8 mouse cellular contexts compared by ENCODE assay signal in genomic region chr2:131063404-131063864, GRCm38 (mm10). TPM values are rescaled to one million over a fixed set of nuclear protein-coding genes. Genes with fewer than 3 reads are reported as not detected.
DNase-seq lines count a peak whose midpoint lies in the region; ATAC-seq lines count a peak whose summit lies in the region.

TSS of gene Adam33 (minus strand) at chr2:131063814.

- ATAC-seq in cerebellum, adult (ENCODE audit: insufficient number of reproducible peaks, low FRiP score, low TSS enrichment): no peak

- H3K9me3 ChIP-seq in forebrain, embryonic 10.5 days: no peaks in the 10 kb centered on the region

- no peaks in the 10 kb centered on the region for H3K36me3 ChIP-seq in forebrain, embryonic 10.5 days (replicated peaks)

- no peak within 1 kb of the TSS; the same call in 1 of the 2 replicates for H3K27ac ChIP-seq in forebrain, embryonic 10.5 days

- peaks cover 68% of the 10 kb centered on the region for H3K27me3 ChIP-seq in forebrain, embryonic 10.5 days (ENCODE audit: poor library complexity, severe bottlenecking)

- DNase-seq in gastrocnemius, adult 18-20 months (ENCODE audit: low spot score): peak; percentile 37
- no peak for DNase-seq in gastrocnemius, adult 8-10 months (ENCODE audit: low spot score in 2 of 2)
- peak; percentile 14 for DNase-seq in 3T3-L1 (ENCODE audit: low read depth, low spot score)
- DNase-seq in forebrain, embryonic 10.5 days (ENCODE audit: extremely low spot score, low spot score): no peak
- peak; percentile 50 to 51 for DNase-seq in kidney, postnatal 4 days
- peak; percentile 29 for DNase-seq in neural tube, embryonic 10.5 days (ENCODE audit: extremely low spot score, low spot score)
- no peak for DNase-seq in layer of hippocampus, adult 18-20 months (ENCODE audit: low spot score in 2 of 2)

- 3% methylated on average over 22 of the region's 27 CpGs for WGBS in forebrain, embryonic 10.5 days

- peaks cover 24% of the 10 kb centered on the region for H3K4me1 ChIP-seq in forebrain, embryonic 10.5 days

- H3K4me3 ChIP-seq in forebrain, embryonic 10.5 days: peak within 1 kb of the TSS; percentile 43

RNA-seq across cellular contexts. Expression of gene Adam33, which starts in this region (rescaled TPM):
- total RNA-seq in gastrocnemius, adult 18-20 months (2021): 1 to 10 TPM; 1.3 to 1.9 TPM
- total RNA-seq in gastrocnemius, adult 8-10 months (2022): 1 to 10 TPM in 3 of 4 experiments, under 1 TPM in 1; 0.82 to 1.8 (median 1.3) TPM
- 0.63 TPM in 1 of 2 replicates, not detected in the other for polyA plus RNA-seq in forebrain, embryonic 10.5 days (2016; fragmentation: Nextera tagmentation; extraction: Ambion mirVana)
- under 1 TPM; 0.18 to 0.74 TPM for total RNA-seq in layer of hippocampus, adult 18-20 months (2021)

Comparison
In these comparisons a context has a peak if more than half of its experiments do, and no peak if none do; other contexts are left out.
1. DNase-seq: peak in gastrocnemius, adult 18-20 months (single experiment), 3T3-L1 (single experiment), kidney, postnatal 4 days (2 of 2) and neural tube, embryonic 10.5 days (single experiment); none in gastrocnemius, adult 8-10 months (0 of 2), forebrain, embryonic 10.5 days (single experiment) and layer of hippocampus, adult 18-20 months (0 of 2).